Mouse (Mus musculus): ENCODE measurements at regions not wholly inside any gene's neighbourhood (a gene's known extent, or its start where the extent isn't known, plus 50 kb on each side); places are given as distances from the start of the nearest gene placed in this dataset.

- Histone ChIP-seq H3K27ac (replicated peaks) (no peak overlapping the region), H3K4me1 (no peaks in the 10 kb centered on the region), H3K9me3 (no peaks in the 10 kb centered on the region), H3K27me3 (replicated peaks; ENCODE audit: low read depth, poor library complexity, severe bottlenecking) (no peaks in the 10 kb centered on the region), H3K36me3 (replicated peaks) (no peaks in the 10 kb centered on the region), H3K4me3 (no peak overlapping the region)
- peak; percentile 39 for DNase-seq (ENCODE audit: low spot score)
- 55% methylated on average over 14 of the region's 14 CpGs for WGBS
Observed at GRCm38 (mm10) chr10:119294454-119295149, 54.7 kb upstream of the Cand1 start.

DNA sequence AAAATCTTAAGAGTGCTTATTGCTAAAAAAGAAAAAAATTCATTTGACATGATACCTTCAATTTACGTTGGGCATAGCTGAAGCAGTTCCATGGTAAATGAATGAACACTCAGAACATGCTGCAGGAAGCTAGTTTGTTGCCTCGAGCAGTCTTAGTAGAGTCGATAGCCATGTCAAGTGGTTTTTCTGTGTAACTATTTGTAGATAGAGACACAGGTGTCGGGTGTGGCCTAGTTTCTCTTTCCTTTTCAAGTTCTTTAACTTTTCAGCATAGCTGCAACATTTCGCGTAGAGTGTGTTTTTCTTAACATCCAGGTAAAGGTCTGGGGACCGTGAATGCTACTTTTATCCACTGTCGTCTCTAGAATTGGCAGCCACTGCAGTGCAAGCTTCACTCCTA, 53.5 kb upstream of the Cand1 start:
- no peaks in the 10 kb centered on the region for H3K9me3 ChIP-seq
- no peaks in the 10 kb centered on the region for H3K27me3 ChIP-seq (replicated peaks; ENCODE audit: low read depth, poor library complexity, severe bottlenecking)
- H3K4me1 ChIP-seq = no peaks in the 10 kb centered on the region
- DNase-seq (ENCODE audit: low spot score) = no peak
- H3K27ac ChIP-seq (replicated peaks) = no peak overlapping the region
- WGBS = 91% methylated on average over 8 of the region's 8 CpGs
- no peaks in the 10 kb centered on the region for H3K36me3 ChIP-seq (replicated peaks)
- H3K4me3 ChIP-seq = no peak overlapping the region
